Mouse (Mus musculus) embryonic facial prominence, embryonic 14.5 days (tissue): Measurements from ENCODE around the gene Ache. TPM values are rescaled to one million over a fixed set of nuclear protein-coding genes. Genes with fewer than 3 reads are reported as not detected.

Experiments
- ATAC-seq: fragments of 200-750 bp; cut with Nextera tagmentation; 2 replicates; pipeline ENCODE4 v1.8.0; 2017; ENCODE audit warnings: low read depth, moderate number of reproducible peaks, moderate TSS enrichment
- DNase-seq: peaks from one replicate; pipeline ENCODE4 v3.0.0-alpha.2; 2015; ENCODE audit warnings: low spot score
- H3K27ac ChIP-seq: fragments of 300-500 bp; sonication (generic); replicated peaks from 2 replicates; pipeline ENCODE4 v1.5.1; 2014; ENCODE audit warnings: low read depth, mild to moderate bottlenecking, low read length, moderate library complexity
- H3K27me3 ChIP-seq: fragments of 300-500 bp; sonication (generic); replicated peaks from 2 replicates; pipeline ENCODE4 v1.6.1; 2014; ENCODE audit warnings: low read length; ENCODE audit not compliant: control insufficient read depth, insufficient read depth
- H3K36me3 ChIP-seq: fragments of 300-500 bp; sonication (generic); 2 replicates; pipeline ENCODE4 v1.6.1; 2014; ENCODE audit warnings: low read length, mixed read lengths; ENCODE audit not compliant: control insufficient read depth, insufficient read depth
- H3K4me1 ChIP-seq: fragments of 300-500 bp; sonication (generic); 2 replicates; pipeline ENCODE4 v1.6.1; 2014; ENCODE audit warnings: antibody characterized with exemption, low read length; ENCODE audit not compliant: control insufficient read depth, insufficient read depth
- H3K4me2 ChIP-seq: fragments of 300-500 bp; sonication (generic); 2 replicates; pipeline ENCODE4 v1.6.1; 2014; ENCODE audit warnings: low read depth, mild to moderate bottlenecking, low read length, moderate library complexity, mixed read lengths
- H3K4me3 ChIP-seq: fragments of 300-500 bp; sonication (generic); 2 replicates; pipeline ENCODE4 v1.5.1; 2014; ENCODE audit warnings: low read depth, mild to moderate bottlenecking, low read length
- H3K9ac ChIP-seq: fragments of 300-500 bp; sonication (generic); 2 replicates; pipeline ENCODE4 v1.6.1; 2014; ENCODE audit warnings: low read depth, mild to moderate bottlenecking, low read length, moderate library complexity, mixed read lengths
- H3K9me3 ChIP-seq: fragments of 300-500 bp; sonication (generic); 2 replicates; pipeline ENCODE4 v1.6.1; 2016; ENCODE audit warnings: low read length; ENCODE audit not compliant: control insufficient read depth
- WGBS: fragments of 180-500 bp; shearing (Covaris S2); extraction: QIAGEN DNeasy Blood & Tissue Kit; methylation state at CpG from one replicate; pipeline ENCODE4 v1.1.7; 2014; 5-methylcytosine and 5-hydroxymethylcytosine counted together
- polyA plus RNA-seq: library from polyadenylated mRNA; unstranded; fragments of >200 nt; fragmentation: Nextera tagmentation; extraction: Ambion mirVana; gene quantifications from 2 replicates; pipeline ENCODE4 v1.2.1, GENCODE M21; 2014

The Ache gene
- polyA plus RNA-seq, 1 experiment from 2014 or later = 33.0 TPM

DNA sequence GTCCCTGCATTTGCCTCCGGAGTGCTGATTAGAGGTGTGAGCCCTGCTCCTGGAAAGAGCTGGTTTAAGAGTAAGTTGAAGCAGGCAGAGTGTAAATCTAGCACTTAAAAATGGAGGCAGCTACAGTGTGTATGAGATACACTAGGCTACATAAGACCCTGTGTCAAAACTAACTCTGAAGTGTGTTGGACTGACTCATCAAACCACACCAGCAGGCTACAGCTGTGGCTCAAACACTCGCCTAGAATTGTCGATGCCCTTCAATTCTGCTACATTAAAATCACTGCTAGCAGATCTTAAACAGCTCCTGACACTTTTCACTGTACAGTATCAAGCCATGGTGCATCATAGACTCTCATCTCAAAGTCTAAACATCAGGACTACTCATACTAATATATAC is 16.8 kb downstream of the Ache start:
- no peak overlapping the region for H3K9ac ChIP-seq

GRCm38 (mm10) chr5:137304816-137305215 is 17.5 kb downstream of the Ache start:
- 0 out of 2 replicates have a peak, but pooled peaks cover 7% of the 10 kb centered on the region for H3K9me3 ChIP-seq
- 58% methylated on average over 4 of the region's 4 CpGs for WGBS
- H3K4me3 ChIP-seq = peak overlapping the region; percentile 97; the same call in 1 of the 2 replicates
- no peak for DNase-seq
- no peak overlapping the region for H3K27ac ChIP-seq
- H3K27me3 ChIP-seq = no peaks in the 10 kb centered on the region
- no peak for ATAC-seq
- peaks cover 19% of the 10 kb centered on the region for H3K4me1 ChIP-seq
- H3K9ac ChIP-seq = peak overlapping the region; percentile 98; the same call in 1 of the 2 replicates
- peaks cover 70% of the 10 kb centered on the region for H3K36me3 ChIP-seq
- peak overlapping the region; percentile 69; the same call in 1 of the 2 replicates for H3K4me2 ChIP-seq

More for the DNA sequence above, 16.8 kb downstream of the Ache start:
- no peaks in the 10 kb centered on the region for H3K27me3 ChIP-seq
- 0 out of 2 replicates have a peak, but pooled peaks cover 7% of the 10 kb centered on the region for H3K9me3 ChIP-seq
- H3K36me3 ChIP-seq = peaks cover 70% of the 10 kb centered on the region
- H3K4me2 ChIP-seq = no peak overlapping the region; the same call in 1 of the 2 replicates
- WGBS = 85% methylated on average over 3 of the region's 3 CpGs
- DNase-seq (no peak), ATAC-seq (no peak)
- H3K27ac ChIP-seq = no peak overlapping the region
- peaks cover 19% of the 10 kb centered on the region for H3K4me1 ChIP-seq
- H3K4me3 ChIP-seq = no peak overlapping the region

DNA sequence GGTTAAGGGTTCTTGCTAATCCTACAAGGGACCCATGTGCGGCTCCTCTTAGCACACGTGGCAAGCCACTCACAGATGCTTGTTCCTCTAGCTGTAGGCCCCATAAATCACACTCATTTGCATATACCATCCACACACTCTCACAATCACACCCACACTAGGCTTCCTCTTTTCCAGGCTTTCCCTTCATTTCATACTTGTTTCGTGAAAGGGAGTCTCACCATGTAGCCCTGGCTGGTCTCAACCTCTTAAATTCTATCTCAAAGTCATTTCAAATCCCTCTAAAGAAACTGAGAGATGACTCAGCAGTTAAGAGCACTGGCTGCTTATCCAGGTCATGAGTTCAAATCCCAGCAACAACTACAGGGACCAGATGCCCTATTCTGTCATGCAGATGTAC is 18.5 kb downstream of the Ache start:
- H3K27me3 ChIP-seq = no peaks in the 10 kb centered on the region
- H3K4me3 ChIP-seq = peak overlapping the region; percentile 97
- peak overlapping the region; percentile 98 for H3K9ac ChIP-seq
- H3K4me1 ChIP-seq = peaks cover 19% of the 10 kb centered on the region
- H3K9me3 ChIP-seq = 0 out of 2 replicates have a peak, but pooled peaks cover 7% of the 10 kb centered on the region
- peaks cover 70% of the 10 kb centered on the region for H3K36me3 ChIP-seq
- ATAC-seq = no peak
- no peak for DNase-seq
- no peak overlapping the region for H3K27ac ChIP-seq
- H3K4me2 ChIP-seq = peak overlapping the region; percentile 69
- WGBS = 71% methylated on average over 3 of the region's 3 CpGs

DNA sequence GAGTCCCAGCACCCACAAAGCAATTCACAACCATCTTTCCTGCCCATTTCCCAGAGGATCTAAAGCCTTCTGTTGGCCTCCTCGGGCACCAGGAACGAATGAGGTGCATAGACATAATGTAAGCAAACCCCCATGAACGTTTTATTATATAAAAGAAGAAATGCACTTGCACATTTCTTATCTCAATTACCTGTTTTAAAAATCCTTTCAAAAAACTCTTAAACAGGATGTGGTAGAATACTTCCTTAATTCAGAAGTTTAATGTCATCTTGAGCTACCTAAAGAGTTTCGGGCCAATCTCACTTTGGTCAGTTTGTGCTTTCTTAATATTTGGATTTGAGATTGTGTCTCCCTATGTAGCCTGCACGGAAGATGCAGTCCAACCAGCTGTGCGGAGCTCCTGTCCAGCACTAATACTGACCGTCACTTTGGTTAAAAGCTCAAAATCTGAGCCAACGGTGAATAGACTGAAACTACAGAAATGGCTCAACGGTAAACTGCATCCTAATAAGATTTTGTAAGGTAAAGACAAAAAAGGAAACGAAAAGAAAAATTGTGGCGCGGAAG is 19.2 kb downstream of the Ache start:
- peaks cover 70% of the 10 kb centered on the region for H3K36me3 ChIP-seq
- ATAC-seq = no peak

GRCm38 (mm10) chr5:137307071-137307912 is 20.0 kb downstream of the Ache start, which contains the start of gene Srrt:
TSS of gene Srrt (minus strand) at chr5:137307674.
- DNase-seq (peak; percentile 98), ATAC-seq (peak; percentile 91)
- peaks cover 26% of the 10 kb centered on the region for H3K4me1 ChIP-seq
- 1% methylated on average over 46 of the region's 72 CpGs for WGBS
- no peaks in the 10 kb centered on the region for H3K27me3 ChIP-seq
- H3K4me3 ChIP-seq = peak within 1 kb of the TSS; percentile 97
- peaks cover 70% of the 10 kb centered on the region for H3K36me3 ChIP-seq
- H3K9me3 ChIP-seq = 0 out of 2 replicates have a peak, but pooled peaks cover 7% of the 10 kb centered on the region
- H3K4me2 ChIP-seq = peak within 1 kb of the TSS; percentile 69
- peak within 1 kb of the TSS; percentile 98 for H3K9ac ChIP-seq
- peak within 1 kb of the TSS; percentile 97 for H3K27ac ChIP-seq

More for the DNA sequence above, 19.2 kb downstream of the Ache start:
- WGBS = 14% methylated on average over 12 of the region's 12 CpGs
- H3K27ac ChIP-seq = peak overlapping the region; percentile 97; the same call in 1 of the 2 replicates
- H3K4me2 ChIP-seq = peak overlapping the region; percentile 69
- peaks cover 19% of the 10 kb centered on the region for H3K4me1 ChIP-seq
- H3K9me3 ChIP-seq = 0 out of 2 replicates have a peak, but pooled peaks cover 7% of the 10 kb centered on the region
- peak overlapping the region; percentile 98 for H3K9ac ChIP-seq
- peak overlapping the region; percentile 97 for H3K4me3 ChIP-seq
- H3K27me3 ChIP-seq = no peaks in the 10 kb centered on the region
- DNase-seq = no peak

DNA sequence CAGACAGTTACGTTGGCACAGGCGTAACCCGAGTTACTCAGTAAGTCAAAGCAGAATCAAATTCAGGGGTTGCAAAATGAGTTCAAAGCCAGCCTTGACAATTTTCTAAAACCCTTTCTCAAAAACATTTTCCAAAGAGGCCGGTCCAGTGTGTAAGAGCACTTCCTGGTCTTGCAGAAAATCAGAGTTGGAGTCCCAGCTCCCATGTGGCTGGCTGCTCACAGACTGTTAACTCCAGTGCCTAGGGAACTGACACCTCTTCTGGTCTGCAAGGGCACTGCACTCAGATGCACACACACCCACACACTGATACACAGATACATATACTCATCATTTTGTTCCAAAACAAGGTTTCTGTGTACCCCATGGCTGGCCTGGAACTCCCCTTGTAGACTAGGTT is 21.0 kb downstream of the Ache start:
- H3K4me2 ChIP-seq = peak overlapping the region; percentile 69
- 0 out of 2 replicates have a peak, but pooled peaks cover 7% of the 10 kb centered on the region for H3K9me3 ChIP-seq
- peak overlapping the region; percentile 98; the same call in 1 of the 2 replicates for H3K9ac ChIP-seq
- peaks cover 60% of the 10 kb centered on the region for H3K36me3 ChIP-seq
- peaks cover 34% of the 10 kb centered on the region for H3K4me1 ChIP-seq
- 95% methylated on average over 4 of the region's 4 CpGs for WGBS
- H3K27me3 ChIP-seq = no peaks in the 10 kb centered on the region
- ATAC-seq (no peak), DNase-seq (no peak)
- peak overlapping the region; percentile 97 for H3K27ac ChIP-seq
- H3K4me3 ChIP-seq = peak overlapping the region; percentile 97

GRCm38 (mm10) chr5:137313466-137314192 is 26.3 kb downstream of the Ache start:
- H3K4me2 ChIP-seq = peak overlapping the region; percentile 85
- ATAC-seq (peak; percentile 60), DNase-seq (no peak)

More at GRCm38 (mm10) chr5:137313466-137314192, 26.3 kb downstream of the Ache start:
- peak overlapping the region; percentile 91 for H3K9ac ChIP-seq
- peak overlapping the region; percentile 95 for H3K27ac ChIP-seq
- H3K27me3 ChIP-seq = no peaks in the 10 kb centered on the region
- peaks cover 56% of the 10 kb centered on the region for H3K36me3 ChIP-seq
- 2% methylated on average over 19 of the region's 22 CpGs for WGBS
- 0 out of 2 replicates have a peak, but pooled peaks cover 5% of the 10 kb centered on the region for H3K9me3 ChIP-seq
- H3K4me1 ChIP-seq = peaks cover 26% of the 10 kb centered on the region
- peak overlapping the region; percentile 64 for H3K4me3 ChIP-seq
